Mouse (Mus musculus) ES-Bruce4 (cell line): ENCODE results near the gene Krtap2-4.
"Not testable (repeated sequence)": the region's sequence is repeated elsewhere in the genome, so short reads cannot be mapped to it uniquely, and the experiment has no call there.

Experiments
- CTCF ChIP-seq: IDR thresholded peaks from one replicate; pipeline ENCODE4 v1.8.1; 2011; ENCODE audit warnings: low read depth, low read length
- EP300 ChIP-seq: IDR thresholded peaks from 2 replicates; pipeline ENCODE4 v1.6.1; 2011; ENCODE audit warnings: low read depth, low read length; ENCODE audit not compliant: insufficient read depth
- POLR2A ChIP-seq: IDR thresholded peaks from one replicate; pipeline ENCODE4 v1.8.1; 2011; ENCODE audit warnings: low read length; ENCODE audit not compliant: insufficient read depth

GRCm38 (mm10) chr11:99610089-99610488, 4.6 kb downstream of the Krtap2-4 start, which contains the start of gene Gm11937:
- not testable (repeated sequence) for TF ChIP-seq POLR2A, CTCF, EP300
